Mouse (Mus musculus) embryonic fibroblast, embryonic 13.5 days (primary cell): ENCODE results near the gene Orc4.

Experiments used
- CTCF ChIP-seq: IDR thresholded peaks from 2 replicates; pipeline ENCODE4 v1.5.1; 2011; ENCODE audit warnings: mild to moderate bottlenecking, control low read depth, low read length, moderate library complexity, borderline replicate concordance; ENCODE audit not compliant: insufficient read depth
- POLR2A ChIP-seq: IDR thresholded peaks from 2 replicates; pipeline ENCODE4 v1.6.1; 2011; ENCODE audit warnings: low read depth, mild to moderate bottlenecking, control low read depth, low read length, moderate library complexity

DNA sequence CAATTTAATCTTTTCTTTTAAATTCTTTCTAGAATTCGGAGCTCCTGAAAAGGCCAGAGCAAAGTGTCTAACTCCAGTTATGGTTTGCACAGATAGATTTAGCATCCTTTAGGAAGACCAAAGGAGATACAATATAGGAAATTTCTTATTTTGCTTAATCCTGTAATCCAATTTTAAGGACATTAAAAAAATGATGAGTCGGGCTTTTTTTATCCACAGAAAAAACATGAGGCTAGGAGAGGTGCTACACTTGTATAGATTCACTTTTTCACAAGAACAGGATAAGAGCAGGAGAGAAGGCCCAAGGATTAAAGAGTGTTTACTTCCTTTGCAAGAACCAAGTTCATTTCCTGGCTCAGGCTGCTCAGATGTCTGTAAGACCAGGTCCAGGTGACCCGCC, 54.9 kb downstream of the Orc4 start:
- TF ChIP-seq POLR2A (no peak), CTCF (no peak)
